Mouse (Mus musculus): ENCODE results near the gene Ano6. TPM values are rescaled to one million over a fixed set of nuclear protein-coding genes. Genes with fewer than 3 reads are reported as not detected.
A peak's percentile ranks its signal among the peaks of the same experiment; 100 is the strongest.

Gene Ano6
- polyA plus RNA-seq, 1 experiment, result 24.4 TPM

GRCm38 (mm10) chr15:95772374-95772773, 18.3 kb upstream of the Ano6 start:
- 65% methylated on average over 13 of the region's 13 CpGs for WGBS
- TF ChIP-seq POLR2A (IDR thresholded peaks at IDR 0.05; ENCODE audit: borderline replicate concordance, control insufficient read depth, low read depth, low read length), result no peak
- TF ChIP-seq CTCF (IDR thresholded peaks at IDR 0.05; ENCODE audit: control insufficient read depth, insufficient read depth, low read length), result no peak
- peaks cover under 1% of the 10 kb centered on the region for H3K4me1 ChIP-seq (ENCODE audit: control insufficient read depth, insufficient read depth, low read length)
- H3K27ac ChIP-seq (ENCODE audit: control insufficient read depth, insufficient read depth, low read depth, low read length, poor library complexity), result no peak overlapping the region
- peak overlapping the region; percentile 3 for H3K4me3 ChIP-seq (replicated peaks; ENCODE audit: control insufficient read depth, low read depth, low read length)

- Histone ChIP-seq H3K4me1 (ENCODE audit: control insufficient read depth, insufficient read depth, low read length) (peaks cover 2% of the 10 kb centered on the region), H3K4me3 (replicated peaks; ENCODE audit: control insufficient read depth, low read depth, low read length) (no peak overlapping the region), H3K27ac (ENCODE audit: control insufficient read depth, insufficient read depth, low read depth, low read length, poor library complexity) (no peak overlapping the region)
- TF ChIP-seq POLR2A (IDR thresholded peaks at IDR 0.05; ENCODE audit: borderline replicate concordance, control insufficient read depth, low read depth, low read length) (no peak), CTCF (IDR thresholded peaks at IDR 0.05; ENCODE audit: control insufficient read depth, insufficient read depth, low read length) (peak; percentile 96)
- WGBS, result 63% methylated on average over 14 of the region's 14 CpGs
Observed at GRCm38 (mm10) chr15:95772861-95773836, 17.5 kb upstream of the Ano6 start.

GRCm38 (mm10) chr15:95774197-95774596, 16.4 kb upstream of the Ano6 start:
- no peak overlapping the region for H3K27ac ChIP-seq (ENCODE audit: control insufficient read depth, insufficient read depth, low read depth, low read length, poor library complexity)
- H3K4me1 ChIP-seq (ENCODE audit: control insufficient read depth, insufficient read depth, low read length), result peaks cover 3% of the 10 kb centered on the region
- TF ChIP-seq CTCF (IDR thresholded peaks at IDR 0.05; ENCODE audit: control insufficient read depth, insufficient read depth, low read length) (no peak), POLR2A (IDR thresholded peaks at IDR 0.05; ENCODE audit: borderline replicate concordance, control insufficient read depth, low read depth, low read length) (no peak)
- no peak overlapping the region for H3K4me3 ChIP-seq (replicated peaks; ENCODE audit: control insufficient read depth, low read depth, low read length)
- WGBS, result 71% methylated on average over 6 of the region's 6 CpGs

- WGBS, result 82% methylated on average over 9 of the region's 9 CpGs
- Histone ChIP-seq H3K4me1 (ENCODE audit: control insufficient read depth, insufficient read depth, low read length) (peaks cover 3% of the 10 kb centered on the region), H3K27ac (ENCODE audit: control insufficient read depth, insufficient read depth, low read depth, low read length, poor library complexity) (no peak overlapping the region), H3K4me3 (replicated peaks; ENCODE audit: control insufficient read depth, low read depth, low read length) (no peak overlapping the region)
- TF ChIP-seq CTCF (IDR thresholded peaks at IDR 0.05; ENCODE audit: control insufficient read depth, insufficient read depth, low read length) (no peak), POLR2A (IDR thresholded peaks at IDR 0.05; ENCODE audit: borderline replicate concordance, control insufficient read depth, low read depth, low read length) (no peak)
Observed at GRCm38 (mm10) chr15:95774674-95775414, 15.8 kb upstream of the Ano6 start.

GRCm38 (mm10) chr15:95777743-95778142, 12.9 kb upstream of the Ano6 start:
- Histone ChIP-seq H3K27ac (ENCODE audit: control insufficient read depth, insufficient read depth, low read depth, low read length, poor library complexity) (no peak overlapping the region), H3K4me1 (ENCODE audit: control insufficient read depth, insufficient read depth, low read length) (peaks cover 3% of the 10 kb centered on the region), H3K4me3 (replicated peaks; ENCODE audit: control insufficient read depth, low read depth, low read length) (no peak overlapping the region)
- WGBS, result 56% methylated on average over 2 of the region's 2 CpGs
- TF ChIP-seq CTCF (IDR thresholded peaks at IDR 0.05; ENCODE audit: control insufficient read depth, insufficient read depth, low read length), result no peak
- no peak for TF ChIP-seq POLR2A (IDR thresholded peaks at IDR 0.05; ENCODE audit: borderline replicate concordance, control insufficient read depth, low read depth, low read length)

- 37% methylated on average over 4 of the region's 4 CpGs for WGBS
- Histone ChIP-seq H3K27ac (ENCODE audit: control insufficient read depth, insufficient read depth, low read depth, low read length, poor library complexity) (no peak overlapping the region), H3K4me1 (ENCODE audit: control insufficient read depth, insufficient read depth, low read length) (peaks cover 3% of the 10 kb centered on the region), H3K4me3 (replicated peaks; ENCODE audit: control insufficient read depth, low read depth, low read length) (no peak overlapping the region)
- TF ChIP-seq CTCF (IDR thresholded peaks at IDR 0.05; ENCODE audit: control insufficient read depth, insufficient read depth, low read length), result no peak
Observed at GRCm38 (mm10) chr15:95778710-95779109, 11.9 kb upstream of the Ano6 start.

GRCm38 (mm10) chr15:95786624-95787023, 4.0 kb upstream of the Ano6 start:
- WGBS, result 85% methylated on average over 4 of the region's 4 CpGs
- Histone ChIP-seq H3K4me1 (ENCODE audit: control insufficient read depth, insufficient read depth, low read length) (no peaks in the 10 kb centered on the region), H3K4me3 (replicated peaks; ENCODE audit: control insufficient read depth, low read depth, low read length) (no peak overlapping the region), H3K27ac (ENCODE audit: control insufficient read depth, insufficient read depth, low read depth, low read length, poor library complexity) (no peak overlapping the region)
- TF ChIP-seq CTCF (IDR thresholded peaks at IDR 0.05; ENCODE audit: control insufficient read depth, insufficient read depth, low read length), result no peak
- TF ChIP-seq POLR2A (IDR thresholded peaks at IDR 0.05; ENCODE audit: borderline replicate concordance, control insufficient read depth, low read depth, low read length), result no peak

GRCm38 (mm10) chr15:95787578-95787977, 3.1 kb upstream of the Ano6 start:
- WGBS, result 54% methylated on average over 3 of the region's 3 CpGs
- H3K4me1 ChIP-seq (ENCODE audit: control insufficient read depth, insufficient read depth, low read length), result no peaks in the 10 kb centered on the region
- H3K4me3 ChIP-seq (replicated peaks; ENCODE audit: control insufficient read depth, low read depth, low read length), result no peak overlapping the region
- TF ChIP-seq CTCF (IDR thresholded peaks at IDR 0.05; ENCODE audit: control insufficient read depth, insufficient read depth, low read length) (peak; percentile 55), POLR2A (IDR thresholded peaks at IDR 0.05; ENCODE audit: borderline replicate concordance, control insufficient read depth, low read depth, low read length) (no peak)
- no peak overlapping the region for H3K27ac ChIP-seq (ENCODE audit: control insufficient read depth, insufficient read depth, low read depth, low read length, poor library complexity)

Data from bone marrow, adult 2 months (tissue).